In the genomic region with DNA sequence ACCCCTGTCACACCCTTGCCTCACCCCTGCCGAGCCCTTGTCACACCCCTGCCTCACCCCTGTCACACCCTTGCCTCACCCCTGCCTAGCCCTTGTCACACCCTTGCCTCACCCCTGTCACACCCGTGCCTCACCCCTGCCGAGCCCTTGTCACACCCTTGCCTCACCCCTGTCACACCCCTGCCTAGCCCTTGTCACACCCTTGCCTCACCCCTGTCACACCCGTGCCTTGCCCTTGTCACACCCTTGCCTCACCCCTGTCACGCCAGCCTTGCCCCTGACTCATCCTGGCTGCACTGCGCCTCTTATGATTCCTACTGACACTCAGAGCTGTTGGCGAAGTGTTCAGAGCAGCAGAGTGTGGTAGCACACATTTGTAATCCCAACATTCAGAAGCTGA, we compare ENCODE assay signal across 20 mouse cellular contexts. TPM values are rescaled to one million over a fixed set of nuclear protein-coding genes. Genes with fewer than 3 reads are reported as not detected.
DNase-seq lines count a peak whose midpoint lies in the region; ATAC-seq and TF ChIP-seq lines count a peak whose summit lies in the region.
"Had no signal": no experiment of that assay in that cellular context is flagged by ENCODE, and none has a peak within 500 bp of the region (broad histone marks: within the 10 kb centered on the region; RNA-seq: fewer than 3 reads in every experiment).

No protein-coding gene starts in this region.

- no peak overlapping the region for H3K4me3 ChIP-seq in ES-Bruce4 (ENCODE audit: low read depth, low read length)
- H3K4me3 ChIP-seq in liver, embryonic 14.5 days (ENCODE audit: insufficient read depth in 1 of 2, low read depth in 2 of 2, low read length in 2 of 2): no peak overlapping the region
- no peak overlapping the region for H3K4me3 ChIP-seq in hindbrain, embryonic 14.5 days (replicated peaks; ENCODE audit: low read length)
- H3K4me3 ChIP-seq: embryonic facial prominence, embryonic 13.5 days had no signal

- no peak for TF ChIP-seq POLR2A in ES-Bruce4 (IDR thresholded peaks at IDR 0.05; ENCODE audit: insufficient read depth, low read length)

- WGBS in liver, embryonic 14.5 days (ENCODE audit: insufficient replicate concordance): 75% methylated on average over 7 of the region's 7 CpGs
- 87% methylated on average over 7 of the region's 7 CpGs for WGBS in hindbrain, embryonic 14.5 days

- intact Hi-C loops in left cerebral cortex, postnatal 4 days (cut with DNase I): loop anchor here (10.0 kb wide), 1 partner anchor 237 kb away; no protein-coding TSS in a partner anchor

- peaks cover 2% of the 10 kb centered on the region for H3K4me1 ChIP-seq in ES-Bruce4 (ENCODE audit: control insufficient read depth, insufficient read depth, low read length)
- H3K4me1 ChIP-seq in liver, embryonic 14.5 days (replicated peaks; ENCODE audit: control insufficient read depth in 2 of 2, insufficient read depth in 2 of 2, low read length in 1 of 2): no peaks in the 10 kb centered on the region; a peak in 1 of 4 replicates
- no peaks in the 10 kb centered on the region for H3K4me1 ChIP-seq in hindbrain, embryonic 14.5 days (replicated peaks; ENCODE audit: control insufficient read depth, insufficient read depth, low read length)
- H3K4me1 ChIP-seq: embryonic facial prominence, embryonic 13.5 days had no signal

- no peak for TF ChIP-seq CTCF in ES-Bruce4 (IDR thresholded peaks at IDR 0.05; ENCODE audit: low read depth, low read length)
- TF ChIP-seq CTCF in liver, embryonic 14.5 days (IDR thresholded peaks at IDR 0.05; ENCODE audit: low read depth): no peak

- TF ChIP-seq EP300 in ES-Bruce4 (IDR thresholded peaks at IDR 0.05; ENCODE audit: insufficient read depth, low read depth, low read length): no peak
- no peak for TF ChIP-seq EP300 in liver, embryonic 14.5 days (IDR thresholded peaks at IDR 0.05; ENCODE audit: low read depth)

- no peaks in the 10 kb centered on the region for H3K27me3 ChIP-seq in ES-Bruce4 (ENCODE audit: control insufficient read depth, insufficient read depth, low read length, poor library complexity, severe bottlenecking)
- H3K27me3 ChIP-seq in liver, embryonic 14.5 days (ENCODE audit: control insufficient read depth, insufficient read depth, low read length): no peaks in the 10 kb centered on the region
- no peaks in the 10 kb centered on the region for H3K27me3 ChIP-seq in hindbrain, embryonic 14.5 days (ENCODE audit: control insufficient read depth, insufficient read depth, low read length)
- H3K27me3 ChIP-seq: CH12.LX; embryonic facial prominence, embryonic 13.5 days had no signal

- H3K36me3 ChIP-seq in ES-Bruce4 (ENCODE audit: control insufficient read depth, insufficient read depth, low read length, poor library complexity, severe bottlenecking): 0 out of 2 replicates have a peak, but pooled peaks cover 2% of the 10 kb centered on the region
- H3K36me3 ChIP-seq in liver, embryonic 14.5 days (replicated peaks; ENCODE audit: control insufficient read depth, insufficient read depth, low read depth): peaks cover 10% of the 10 kb centered on the region
- H3K36me3 ChIP-seq in hindbrain, embryonic 14.5 days (replicated peaks; ENCODE audit: control insufficient read depth, insufficient read depth): peaks cover 40% of the 10 kb centered on the region

- no peak overlapping the region for H3K9ac ChIP-seq in ES-Bruce4 (ENCODE audit: low read depth, poor library complexity, severe bottlenecking)
- no peak overlapping the region for H3K9ac ChIP-seq in liver, embryonic 14.5 days (replicated peaks)
- H3K9ac ChIP-seq in hindbrain, embryonic 14.5 days: no peak overlapping the region
- H3K9ac ChIP-seq: embryonic facial prominence, embryonic 13.5 days had no signal

- no peak for DNase-seq in liver, embryonic 14.5 days (ENCODE audit: low read depth in 3 of 3, low spot score in 3 of 3)
- DNase-seq in left cerebral cortex, postnatal 4 days: no peak
- no peak for DNase-seq in kidney, adult 9 months
- no peak for DNase-seq in hindbrain, embryonic 14.5 days (ENCODE audit: low spot score)
- DNase-seq: adrenal gland, postnatal 10 days; cerebellum, adult 9-10 months; heart, adult 18-20 months; heart, postnatal 4 days; kidney, adult 2 months; lung, adult 2 months; retina, postnatal 1 day; right cerebral cortex, postnatal 4 days; thymus, postnatal 14 days had no signal

- no peaks in the 10 kb centered on the region for H3K9me3 ChIP-seq in ES-Bruce4 (replicated peaks; ENCODE audit: control insufficient read depth, insufficient read depth, low read length, poor library complexity, severe bottlenecking)
- peaks cover 9% of the 10 kb centered on the region for H3K9me3 ChIP-seq in liver, embryonic 14.5 days (ENCODE audit: control insufficient read depth, low read length)
- no peaks in the 10 kb centered on the region for H3K9me3 ChIP-seq in hindbrain, embryonic 14.5 days (ENCODE audit: control insufficient read depth, low read length)
- H3K9me3 ChIP-seq: embryonic facial prominence, embryonic 13.5 days had no signal

- peak; percentile 54; the same call in 1 of the 2 replicates for ATAC-seq in erythroblast, adult 5-6 weeks (replicated peaks; ENCODE audit: low FRiP score, poor library complexity, severe bottlenecking)
- no peak for ATAC-seq in liver, embryonic 14.5 days (ENCODE audit: insufficient read depth)
- peak; percentile 32; the same call in 1 of the 2 replicates for ATAC-seq in megakaryocyte-erythroid progenitor cell, adult 5-6 weeks (replicated peaks; ENCODE audit: low FRiP score, low TSS enrichment, poor library complexity, severe bottlenecking)
- ATAC-seq in hindbrain, embryonic 14.5 days (ENCODE audit: low FRiP score): no peak
- ATAC-seq: forebrain, embryonic 16.5 days had no signal

- H3K27ac ChIP-seq in ES-Bruce4 (ENCODE audit: insufficient read depth, low read length): peak overlapping the region; percentile 73
- peak overlapping the region; percentile 50 for H3K27ac ChIP-seq in liver, embryonic 14.5 days
- H3K27ac ChIP-seq in hindbrain, embryonic 14.5 days: no peak overlapping the region
- H3K27ac ChIP-seq: embryonic facial prominence, embryonic 13.5 days had no signal

- H3K4me2 ChIP-seq in liver, embryonic 14.5 days (ENCODE audit: low read depth): no peak overlapping the region
- H3K4me2 ChIP-seq in hindbrain, embryonic 14.5 days (replicated peaks): no peak overlapping the region
- H3K4me2 ChIP-seq: embryonic facial prominence, embryonic 13.5 days; midbrain, embryonic 11.5 days had no signal

RNA-seq across cellular contexts. Expression of gene Ern1, which starts 20.0 kb away (rescaled TPM):
- polyA plus RNA-seq in ES-Bruce4 (2011; ENCODE audit: insufficient read depth, insufficient read length, low read depth, missing spikeins): 9.4 and 10.1 TPM in 2 replicates
- 7.9 and 11.1 TPM in 2 replicates for total RNA-seq in erythroblast, adult 5-6 weeks (2015; ENCODE audit: low replicate concordance)
- total RNA-seq in erythroblast, adult 5-6 weeks (2017; ENCODE audit: low replicate concordance): 23.8 and 25.6 TPM in 2 replicates
- 4.3 and 4.6 TPM in 2 replicates for polyA plus RNA-seq in liver, embryonic 14.5 days (2012; rRNA removed)
- polyA plus RNA-seq in liver, embryonic 14.5 days (2014; fragmentation: Nextera tagmentation; extraction: Ambion mirVana): 2.9 and 3.3 TPM in 2 replicates
- total RNA-seq in megakaryocyte-erythroid progenitor cell, adult 5-6 weeks (2014; fragmentation: Nextera tagmentation): 13.7 and 14.2 TPM in 2 replicates
- total RNA-seq in megakaryocyte-erythroid progenitor cell, adult 5-6 weeks (2017): 7.0 and 9.8 TPM in 2 replicates
- total RNA-seq in left cerebral cortex, postnatal 4 days (2021): 10 to 100 TPM; 10.7 to 12.9 TPM
- polyA plus RNA-seq in hindbrain, embryonic 14.5 days (2014; fragmentation: Nextera tagmentation; extraction: Ambion mirVana): 5.0 and 7.2 TPM in 2 replicates

Comparison
In these comparisons a context has a peak if more than half of its experiments do, and no peak if none do; other contexts are left out.
1. ATAC-seq: peak in erythroblast, adult 5-6 weeks (single experiment) and megakaryocyte-erythroid progenitor cell, adult 5-6 weeks (single experiment); none in liver, embryonic 14.5 days (single experiment) and hindbrain, embryonic 14.5 days (single experiment).